ENCODE assay signal across 7 mouse cellular contexts in genomic region chr14:61172548-61173158, GRCm38 (mm10). TPM values are rescaled to one million over a fixed set of nuclear protein-coding genes. Genes with fewer than 3 reads are reported as not detected.
DNase-seq lines count a peak whose midpoint lies in the region; ATAC-seq lines count a peak whose summit lies in the region.

No protein-coding gene starts in this region.

- ATAC-seq in intestine, embryonic 15.5 days, result peak; percentile 100
- ATAC-seq in midbrain, embryonic 11.5 days (ENCODE audit: low FRiP score), result peak; percentile 99

- DNase-seq in adrenal gland, adult 18-20 months (ENCODE audit: low spot score in 2 of 2), result peak; percentile 99
- DNase-seq in embryo, embryonic 11 days, result peak; percentile 100
- DNase-seq in gastrocnemius, postnatal 36 days, result peak; percentile 99
- peak; percentile 98 to 100 for DNase-seq in left cerebral cortex, postnatal 25 days (ENCODE audit: low spot score in 2 of 2)
- DNase-seq in midbrain, embryonic 11.5 days (ENCODE audit: low spot score, missing footprints), result peak; percentile 100
- DNase-seq in skeletal muscle tissue, adult 2 months (ENCODE audit: low read depth, low spot score), result peak; percentile 98

- no peaks in the 10 kb centered on the region for H3K4me1 ChIP-seq in intestine, embryonic 15.5 days (replicated peaks)
- peaks cover 8% of the 10 kb centered on the region for H3K4me1 ChIP-seq in midbrain, embryonic 11.5 days (ENCODE audit: control insufficient read depth, insufficient read depth, low read length)

- peak overlapping the region; percentile 85 for H3K27ac ChIP-seq in intestine, embryonic 15.5 days
- peak overlapping the region; percentile 86 for H3K27ac ChIP-seq in midbrain, embryonic 11.5 days (ENCODE audit: low read depth, low read length)

- no peaks in the 10 kb centered on the region for H3K36me3 ChIP-seq in intestine, embryonic 15.5 days
- H3K36me3 ChIP-seq in midbrain, embryonic 11.5 days (ENCODE audit: control insufficient read depth, insufficient read depth, low read length), result no peaks in the 10 kb centered on the region

- under 1% methylated on average over 52 of the region's 52 CpGs for WGBS in intestine, embryonic 15.5 days
- WGBS in midbrain, embryonic 11.5 days, result under 1% methylated on average over 51 of the region's 52 CpGs

- no peaks in the 10 kb centered on the region for H3K27me3 ChIP-seq in intestine, embryonic 15.5 days (replicated peaks)
- no peaks in the 10 kb centered on the region for H3K27me3 ChIP-seq in midbrain, embryonic 11.5 days (ENCODE audit: control insufficient read depth, insufficient read depth, low read length)

- intact Hi-C loops in gastrocnemius, postnatal 36 days (cut with DNase I), result no loop called here
- intact Hi-C loops in left cerebral cortex, postnatal 25 days (cut with DNase I), result no loop called here

- peak overlapping the region; percentile 91 for H3K4me2 ChIP-seq in intestine, embryonic 15.5 days (replicated peaks)
- peak overlapping the region; percentile 64 for H3K4me2 ChIP-seq in midbrain, embryonic 11.5 days

- peak overlapping the region; percentile 68 for H3K9ac ChIP-seq in intestine, embryonic 15.5 days
- peak overlapping the region; percentile 80 for H3K9ac ChIP-seq in midbrain, embryonic 11.5 days (ENCODE audit: low read length)

- peak overlapping the region; percentile 75 for H3K4me3 ChIP-seq in intestine, embryonic 15.5 days (replicated peaks)
- peak overlapping the region; percentile 82 for H3K4me3 ChIP-seq in midbrain, embryonic 11.5 days (ENCODE audit: low read depth, low read length)

- no peaks in the 10 kb centered on the region for H3K9me3 ChIP-seq in intestine, embryonic 15.5 days
- no peaks in the 10 kb centered on the region for H3K9me3 ChIP-seq in midbrain, embryonic 11.5 days (ENCODE audit: control insufficient read depth, low read length)

RNA-seq across cellular contexts. Expression of gene Sacs, which starts 34.4 kb away (rescaled TPM):
- 1 to 10 TPM; 4.9 to 6.6 TPM for total RNA-seq in adrenal gland, adult 18-20 months (2021)
- total RNA-seq in gastrocnemius, postnatal 36 days (2021), result 10 to 100 TPM; 11.4 to 12.9 TPM
- 2.0 and 2.3 TPM in 2 replicates for polyA plus RNA-seq in intestine, embryonic 15.5 days (2015; fragmentation: Nextera tagmentation; extraction: Ambion mirVana)
- 10 to 100 TPM; 59.7 to 68.4 TPM for total RNA-seq in left cerebral cortex, postnatal 25 days (2021)
- polyA plus RNA-seq in midbrain, embryonic 11.5 days (2014; fragmentation: Nextera tagmentation; extraction: Ambion mirVana), result 5.2 and 5.3 TPM in 2 replicates

Comparison
In these comparisons a context has a peak if more than half of its experiments do, and no peak if none do; other contexts are left out.
1. Peak in every context shown above with its lines: DNase-seq, ATAC-seq, H3K4me3 ChIP-seq and H3K27ac ChIP-seq.
2. RNA of gene Sacs, which starts 34.4 kb away (total RNA-seq): 59.7 to 68.4 TPM in left cerebral cortex, postnatal 25 days; 11.4 to 12.9 TPM in gastrocnemius, postnatal 36 days and 4.9 to 6.6 TPM in adrenal gland, adult 18-20 months; every median in the first group is over 4 times any median in the second.